Mouse (Mus musculus): ENCODE measurements at regions not wholly inside any gene's neighbourhood (a gene's known extent, or its start where the extent isn't known, plus 50 kb on each side); places are given as distances from the start of the nearest gene placed in this dataset.

DNA sequence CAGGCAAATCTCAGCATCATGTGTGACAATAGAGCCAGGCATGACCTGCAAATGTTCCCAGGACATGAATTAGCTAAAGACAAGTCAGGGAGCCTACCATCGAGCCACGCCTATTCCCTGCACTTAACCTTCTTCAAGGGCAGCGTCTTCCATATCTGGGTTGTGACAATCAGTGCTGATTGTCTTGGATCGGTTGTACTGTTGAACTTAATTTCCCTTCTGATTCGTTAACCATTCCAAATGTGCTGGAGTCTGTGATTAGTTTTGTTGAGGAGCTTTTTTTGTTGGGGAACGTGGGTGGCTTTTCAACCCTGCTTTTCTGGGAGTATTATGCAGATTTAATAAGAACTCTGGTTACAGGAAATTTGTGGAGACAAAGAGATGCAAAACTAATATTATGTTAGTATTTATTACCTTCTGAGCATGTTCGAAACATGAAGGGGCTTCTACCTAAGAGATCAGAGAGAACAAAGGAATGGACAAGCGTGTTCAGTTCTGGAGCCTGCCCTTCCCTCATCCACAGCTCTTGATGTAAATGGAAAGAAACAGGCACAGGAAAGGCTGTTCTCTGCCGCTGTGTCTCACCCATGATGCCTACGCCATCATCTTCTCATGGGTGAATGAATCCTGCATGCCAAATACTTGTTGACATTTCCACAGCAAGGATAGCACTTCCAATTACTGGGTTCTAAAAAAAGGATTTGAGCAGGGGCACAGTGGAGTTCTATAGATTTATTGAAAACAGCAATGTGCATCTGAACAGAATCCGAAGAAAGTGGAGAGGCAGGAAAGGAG is 313.4 kb upstream of the Tle4 start:
- ATAC-seq (ENCODE audit: poor library complexity, severe bottlenecking), result no peak

- ATAC-seq (ENCODE audit: poor library complexity, severe bottlenecking), result no peak
Measured at GRCm38 (mm10) chr19:14894875-14895274, 297.0 kb upstream of the Tle4 start.

GRCm38 (mm10) chr19:14892390-14892758 is 294.5 kb upstream of the Tle4 start:
- no peak for ATAC-seq (ENCODE audit: poor library complexity, severe bottlenecking)

DNA sequence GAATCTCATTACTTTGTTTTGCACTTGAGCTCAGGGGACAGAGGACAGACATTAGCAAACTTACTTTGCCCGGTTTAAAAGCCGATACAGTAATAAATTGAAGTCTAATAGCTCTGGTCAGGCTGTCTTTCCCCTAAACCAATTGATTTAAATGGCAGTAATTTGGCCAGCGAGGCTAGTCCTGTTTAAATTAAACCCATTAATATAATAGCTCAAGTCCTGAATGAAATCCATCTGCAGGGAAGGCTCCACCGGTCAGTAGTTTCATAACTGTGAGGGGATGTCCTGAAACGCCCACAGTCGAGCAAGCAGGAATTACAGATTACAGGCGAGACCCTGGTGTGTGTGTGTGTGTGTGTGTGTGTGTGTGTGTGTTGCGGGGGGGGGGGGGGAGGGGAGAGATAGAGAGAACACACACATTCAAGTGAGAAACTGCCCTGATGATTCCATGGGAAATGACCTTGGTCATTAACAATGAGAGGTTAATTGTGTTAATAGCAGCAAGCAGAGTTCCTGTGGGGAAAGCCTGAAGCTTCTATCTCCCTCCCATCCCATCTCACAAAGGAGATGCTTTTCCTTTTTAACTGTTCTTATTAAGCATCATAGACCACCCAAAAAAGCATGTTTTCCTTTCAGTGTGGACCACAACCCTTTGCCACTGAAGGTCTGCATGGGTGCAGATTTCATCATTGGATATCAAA is 294.0 kb upstream of the Tle4 start:
- no peak for ATAC-seq (ENCODE audit: poor library complexity, severe bottlenecking)

- no peak for ATAC-seq (ENCODE audit: poor library complexity, severe bottlenecking)
Measured at GRCm38 (mm10) chr19:14891090-14891428, 293.2 kb upstream of the Tle4 start.

- ATAC-seq (ENCODE audit: poor library complexity, severe bottlenecking), result no peak
Measured at GRCm38 (mm10) chr19:14890241-14891089, 292.6 kb upstream of the Tle4 start.

DNA sequence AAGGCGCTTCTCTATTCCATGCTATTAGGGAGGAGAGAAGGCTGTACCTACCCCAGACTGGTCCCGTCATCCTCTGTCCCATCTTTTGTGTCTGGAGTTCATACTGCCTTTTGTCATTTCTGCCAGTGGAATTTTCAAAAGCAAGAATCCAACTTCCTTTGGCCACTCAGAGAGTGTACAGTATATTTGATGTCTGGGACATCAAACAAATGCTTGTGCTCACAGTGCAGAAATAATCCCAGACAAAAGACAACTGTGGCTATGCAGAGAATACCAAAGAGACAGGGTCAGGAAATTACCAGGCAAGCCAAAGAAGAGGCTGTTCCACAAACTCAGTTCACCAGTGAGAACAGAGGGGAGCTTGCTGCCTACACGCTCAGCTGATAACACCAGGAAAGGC is 291.9 kb upstream of the Tle4 start:
- no peak for ATAC-seq (ENCODE audit: poor library complexity, severe bottlenecking)

DNA sequence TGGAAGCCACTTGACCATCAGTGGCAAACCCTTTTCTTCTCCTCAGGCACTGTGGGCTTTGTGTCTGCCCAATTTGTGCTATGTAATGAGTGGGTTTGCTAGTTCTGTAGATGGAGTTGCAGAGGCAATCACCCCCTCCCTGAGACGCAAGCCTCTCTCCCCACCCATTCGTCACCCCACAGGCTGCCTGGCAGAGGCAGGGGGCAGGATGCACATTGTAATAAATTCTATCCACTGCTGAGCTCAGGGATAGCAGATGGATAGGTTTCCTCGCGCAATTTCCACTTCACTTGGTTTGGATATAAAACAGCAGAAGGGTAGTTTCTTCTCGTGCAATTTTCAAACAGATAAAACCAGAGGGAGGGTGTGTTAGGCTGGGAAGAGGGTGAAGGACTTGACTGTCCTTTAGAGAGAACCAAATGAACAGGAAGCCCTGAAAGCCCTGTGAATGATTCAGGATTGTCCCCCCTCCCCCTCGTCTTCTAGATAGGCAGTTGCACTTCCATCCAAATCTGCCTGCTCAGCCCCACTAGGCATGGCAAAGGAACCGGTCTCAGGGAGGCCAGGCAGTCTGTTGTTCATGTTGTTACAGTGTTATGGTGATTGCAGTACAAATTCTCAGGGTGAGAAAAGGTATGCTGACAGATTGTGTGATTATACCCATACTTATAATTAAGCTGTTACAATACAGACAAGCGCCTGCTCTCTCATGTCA is 286.0 kb upstream of the Tle4 start:
- ATAC-seq (ENCODE audit: poor library complexity, severe bottlenecking), result no peak

DNA sequence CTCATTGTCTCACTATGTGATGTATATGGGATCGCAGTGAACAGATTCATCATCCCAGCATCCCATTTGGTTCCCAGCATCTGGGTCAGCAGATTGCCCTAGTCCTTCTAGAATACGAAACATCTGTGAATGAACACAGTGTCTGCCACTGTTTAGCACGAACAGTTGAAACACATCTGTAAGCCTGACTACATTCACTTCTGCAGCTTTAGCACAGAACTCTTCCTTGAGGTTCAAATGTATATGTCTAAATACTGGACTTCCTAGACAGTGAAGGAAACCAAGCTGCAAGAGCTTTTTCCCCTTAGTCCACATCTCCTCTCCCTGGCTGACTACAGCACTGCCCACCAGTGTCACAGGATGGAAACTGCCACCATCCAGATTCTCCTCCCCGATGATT is 283.0 kb upstream of the Tle4 start:
- no peak for ATAC-seq (ENCODE audit: poor library complexity, severe bottlenecking)

- no peak for ATAC-seq (ENCODE audit: poor library complexity, severe bottlenecking)
Measured at GRCm38 (mm10) chr19:14873986-14874385, 276.1 kb upstream of the Tle4 start.

GRCm38 (mm10) chr19:14871178-14871867 is 273.5 kb upstream of the Tle4 start:
- no peak for ATAC-seq (ENCODE audit: poor library complexity, severe bottlenecking)

GRCm38 (mm10) chr19:14862654-14863468 is 265.0 kb upstream of the Tle4 start:
- ATAC-seq (ENCODE audit: poor library complexity, severe bottlenecking), result no peak

DNA sequence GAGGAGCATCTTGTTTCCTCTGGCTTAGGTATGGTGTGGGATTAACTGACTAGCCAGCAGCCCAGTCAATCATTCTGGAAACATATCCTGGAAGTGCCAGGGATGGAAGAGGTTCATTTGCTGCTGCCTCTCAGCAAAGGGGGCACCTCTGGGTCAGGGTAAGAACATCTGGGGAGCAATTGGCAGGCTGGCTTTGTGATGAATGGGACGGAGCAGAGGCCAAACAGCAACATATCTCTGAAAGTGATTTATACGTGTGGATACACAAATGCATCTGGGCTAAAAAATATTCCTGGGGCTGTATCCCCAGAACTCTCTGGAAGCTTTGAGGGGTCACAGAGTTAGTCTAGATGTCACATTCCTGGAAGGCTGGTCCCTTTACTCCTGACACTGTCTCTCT is 257.2 kb upstream of the Tle4 start:
- no peak for ATAC-seq (ENCODE audit: poor library complexity, severe bottlenecking)

- ATAC-seq (ENCODE audit: poor library complexity, severe bottlenecking), result no peak
Measured at GRCm38 (mm10) chr19:14853416-14853815, 255.6 kb upstream of the Tle4 start.

DNA sequence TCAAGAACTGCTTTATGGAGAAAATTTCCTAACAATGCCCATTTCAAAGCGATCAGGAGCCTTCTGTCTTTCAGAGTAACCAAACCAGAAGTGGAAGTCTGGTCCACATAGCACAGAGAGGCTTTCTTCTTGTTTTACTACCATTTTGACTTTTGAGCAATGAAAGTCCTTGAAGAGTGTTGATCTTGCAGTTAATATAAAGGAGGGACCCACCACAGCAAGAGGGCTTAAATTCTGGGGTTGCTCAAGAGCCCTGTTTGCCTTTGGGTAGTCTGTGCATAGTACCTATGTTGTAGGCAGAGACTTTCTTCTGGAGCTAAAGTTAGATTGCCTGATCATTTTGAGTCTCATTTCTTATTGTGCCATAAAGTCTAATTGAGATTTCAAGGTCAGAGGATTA is 251.7 kb upstream of the Tle4 start:
- ATAC-seq (ENCODE audit: poor library complexity, severe bottlenecking), result no peak

DNA sequence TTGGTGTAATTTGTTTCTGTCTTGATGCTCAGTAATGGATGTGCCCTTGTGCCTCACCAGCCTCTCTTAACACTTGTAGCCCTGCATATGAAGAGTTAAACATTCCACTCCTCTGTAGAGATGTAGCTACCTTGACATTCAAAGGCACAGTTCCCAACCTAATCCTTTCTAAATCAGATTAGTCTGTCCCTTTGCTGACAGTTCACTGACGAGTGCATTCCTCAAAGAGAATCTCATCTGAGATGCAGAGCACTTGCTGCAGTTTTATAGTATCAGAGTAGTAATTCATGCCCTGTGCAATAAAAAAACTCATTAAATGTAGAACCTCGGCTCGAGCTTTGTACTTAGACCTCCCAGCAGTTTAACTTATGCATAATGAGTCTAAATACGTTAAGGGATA is 249.3 kb upstream of the Tle4 start:
- no peak for ATAC-seq (ENCODE audit: poor library complexity, severe bottlenecking)

DNA sequence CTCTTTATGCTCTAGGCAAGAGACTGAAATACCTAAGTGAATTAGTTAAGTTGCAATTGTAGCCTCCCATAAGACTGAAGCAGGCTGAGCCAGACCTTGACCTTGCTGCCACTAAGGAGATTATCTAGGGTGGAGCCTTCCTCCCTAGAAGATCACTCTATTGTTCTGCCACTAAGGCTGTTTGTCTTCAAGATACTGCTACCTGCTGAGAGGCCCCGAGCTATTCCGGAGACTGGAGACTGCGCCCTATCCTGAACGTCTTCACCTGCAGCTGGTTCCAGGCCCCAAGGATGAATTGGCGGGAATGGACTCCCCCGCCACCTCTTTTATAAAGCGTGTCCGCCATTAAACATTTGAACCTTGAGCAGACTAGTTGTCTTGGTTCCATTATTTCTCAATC is 237.8 kb upstream of the Tle4 start:
- ATAC-seq (ENCODE audit: poor library complexity, severe bottlenecking), result no peak

- ATAC-seq (ENCODE audit: poor library complexity, severe bottlenecking), result no peak
Measured at GRCm38 (mm10) chr19:14816354-14816753, 218.5 kb upstream of the Tle4 start.

DNA sequence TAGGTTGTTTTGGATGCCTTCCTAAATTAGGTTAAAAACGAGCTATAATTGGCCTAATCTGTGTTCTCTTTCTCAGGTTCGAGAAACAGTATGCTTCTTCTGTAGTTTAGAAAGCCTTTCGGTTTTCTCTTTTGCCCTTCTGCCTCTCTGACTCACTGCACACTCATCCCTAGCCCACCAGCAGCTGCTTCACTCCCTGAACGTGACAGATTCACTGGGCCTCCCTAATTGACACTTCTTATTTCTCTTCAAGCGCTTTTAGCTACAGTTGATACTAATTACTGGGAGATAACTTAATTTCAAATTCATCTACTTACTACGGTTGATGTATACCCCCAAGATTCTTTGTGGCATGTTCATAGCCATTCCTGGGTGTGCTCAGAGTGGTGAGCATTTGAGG is 208.9 kb upstream of the Tle4 start:
- ATAC-seq (ENCODE audit: poor library complexity, severe bottlenecking), result no peak
